Mouse (Mus musculus) kidney, embryonic 15.5 days (tissue): ENCODE data around the gene Tcap. TPM values are rescaled to one million over a fixed set of nuclear protein-coding genes. Genes with fewer than 3 reads are reported as not detected.
"Not testable (repeated sequence)": the region's sequence is repeated elsewhere in the genome, so short reads cannot be mapped to it uniquely, and the experiment has no call there.

Source experiments
- ATAC-seq: fragments of 200-750 bp; cut with Nextera tagmentation; replicated peaks from 2 replicates; pipeline ENCODE4 v1.8.0; 2017; ENCODE audit warnings: moderate TSS enrichment; ENCODE audit not compliant: low FRiP score
- H3K27ac ChIP-seq: fragments of 300-500 bp; sonication (generic); 2 replicates; pipeline ENCODE4 v1.5.1; 2015; ENCODE audit warnings: mild to moderate bottlenecking, inconsistent platforms
- H3K27me3 ChIP-seq: fragments of 300-500 bp; sonication (generic); 2 replicates; pipeline ENCODE4 v1.6.1; 2015; ENCODE audit warnings: inconsistent platforms
- H3K36me3 ChIP-seq: fragments of 300-500 bp; sonication (generic); 2 replicates; pipeline ENCODE4 v1.6.1; 2015; ENCODE audit warnings: inconsistent platforms
- H3K4me1 ChIP-seq: fragments of 300-500 bp; sonication (generic); 2 replicates; pipeline ENCODE4 v1.6.1; 2015; ENCODE audit warnings: inconsistent platforms
- H3K4me2 ChIP-seq: fragments of 300-500 bp; sonication (generic); 2 replicates; pipeline ENCODE4 v1.6.1; 2015; ENCODE audit warnings: moderate library complexity, mild to moderate bottlenecking, inconsistent platforms
- H3K4me3 ChIP-seq: fragments of 300-500 bp; sonication (generic); replicated peaks from 2 replicates; pipeline ENCODE4 v1.5.1; 2015; ENCODE audit warnings: mild to moderate bottlenecking, inconsistent platforms
- H3K9ac ChIP-seq: fragments of 300-500 bp; sonication (generic); 2 replicates; pipeline ENCODE4 v1.6.1; 2015; ENCODE audit warnings: mild to moderate bottlenecking, inconsistent platforms
- H3K9me3 ChIP-seq: fragments of 300-500 bp; sonication (generic); replicated peaks from 2 replicates; pipeline ENCODE4 v1.6.1; 2016; ENCODE audit warnings: inconsistent platforms
- WGBS: fragments of 180-500 bp; shearing (Covaris S2); methylation state at CpG from one replicate; pipeline ENCODE4 v1.1.7; 2015; ENCODE audit warnings: mixed read lengths; 5-methylcytosine and 5-hydroxymethylcytosine counted together
- polyA plus RNA-seq: library from polyadenylated mRNA; unstranded; fragments of >200 nt; fragmentation: Nextera tagmentation; extraction: Ambion mirVana; gene quantifications from 2 replicates; pipeline ENCODE4 v1.2.1, GENCODE M21; 2015

The Tcap gene
- polyA plus RNA-seq, 1 experiment from 2014 or later, result 2.5 TPM

DNA sequence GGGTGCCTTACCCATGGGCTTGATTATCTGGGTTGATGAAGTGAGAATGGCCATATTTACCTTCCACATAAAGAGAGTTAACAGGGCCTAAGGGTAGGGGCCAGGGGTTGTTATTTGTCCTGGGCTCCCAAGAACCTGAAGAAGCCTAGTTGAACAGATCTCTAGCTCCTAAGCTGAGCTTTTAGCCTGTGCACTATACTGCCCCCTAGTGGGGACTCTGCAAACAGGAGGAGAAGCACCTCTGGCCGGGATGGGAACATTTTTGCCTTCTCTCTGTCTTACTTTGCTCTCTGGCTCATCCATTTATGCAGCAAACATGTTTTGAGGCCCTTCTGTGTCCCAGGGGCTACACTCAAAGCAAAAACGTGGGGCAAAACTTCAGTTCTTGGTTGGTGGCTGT lies 11.2 kb upstream of the Tcap start:
- H3K27ac ChIP-seq, result no peak overlapping the region
- no peak for ATAC-seq
- no peak overlapping the region for H3K4me2 ChIP-seq
- 4% methylated on average over 2 of the region's 2 CpGs for WGBS
- peaks cover 12% of the 10 kb centered on the region for H3K4me1 ChIP-seq
- no peaks in the 10 kb centered on the region for H3K27me3 ChIP-seq
- H3K36me3 ChIP-seq, result peaks cover 39% of the 10 kb centered on the region
- H3K4me3 ChIP-seq, result no peak overlapping the region
- H3K9ac ChIP-seq, result no peak overlapping the region
- H3K9me3 ChIP-seq, result no peaks in the 10 kb centered on the region

DNA sequence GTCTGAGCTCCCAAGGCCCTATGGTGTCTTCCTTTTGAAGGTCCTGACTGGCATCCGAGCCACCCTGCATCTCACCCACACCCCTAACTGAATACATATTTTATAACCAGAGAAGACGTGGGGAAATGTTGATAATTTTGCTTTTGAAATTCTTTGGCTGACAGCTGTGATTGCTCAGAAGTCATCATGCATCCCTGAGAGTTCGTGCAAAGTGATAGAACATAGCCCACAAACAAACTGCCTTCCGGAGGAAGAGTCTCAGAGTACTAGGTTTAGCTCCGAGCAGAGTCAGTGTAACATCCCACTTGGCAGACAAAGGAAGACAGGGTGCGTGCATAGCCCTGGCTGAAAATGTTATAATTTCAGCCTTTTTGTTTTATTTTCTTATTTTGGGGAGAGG lies 10.4 kb upstream of the Tcap start:
- WGBS, result 90% methylated on average over 6 of the region's 6 CpGs
- H3K9me3 ChIP-seq, result no peaks in the 10 kb centered on the region
- H3K4me1 ChIP-seq, result peaks cover 9% of the 10 kb centered on the region; the same call in 1 of the 2 replicates
- H3K27ac ChIP-seq, result no peak overlapping the region
- H3K9ac ChIP-seq, result no peak overlapping the region
- no peak for ATAC-seq
- no peak overlapping the region for H3K4me3 ChIP-seq
- no peaks in the 10 kb centered on the region for H3K27me3 ChIP-seq
- no peak overlapping the region for H3K4me2 ChIP-seq
- peaks cover 48% of the 10 kb centered on the region for H3K36me3 ChIP-seq

DNA sequence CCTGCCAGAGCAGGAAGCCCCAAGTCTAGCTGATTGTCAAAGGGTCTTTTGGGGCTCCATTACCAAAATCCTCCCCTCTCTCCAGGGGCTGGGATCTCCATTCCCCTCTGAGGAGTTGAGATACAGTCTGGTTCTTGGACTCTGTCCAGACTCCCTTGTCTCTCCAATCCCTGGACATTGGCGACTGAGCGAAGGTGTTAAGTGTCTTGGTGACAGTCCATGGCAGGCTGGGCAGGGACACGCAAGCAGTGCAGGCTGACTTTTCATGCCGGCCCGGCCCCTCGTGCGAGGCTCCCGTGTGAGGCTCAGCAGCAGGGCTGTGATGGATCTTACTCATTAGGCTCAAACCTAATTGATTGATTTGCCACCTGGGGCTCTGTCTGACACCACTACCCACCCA lies 9.3 kb upstream of the Tcap start:
- Histone ChIP-seq H3K4me2 (no peak overlapping the region), H3K9me3 (no peaks in the 10 kb centered on the region), H3K36me3 (peaks cover 58% of the 10 kb centered on the region), H3K4me1 (peaks cover 9% of the 10 kb centered on the region; the same call in 1 of the 2 replicates), H3K4me3 (no peak overlapping the region), H3K27me3 (no peaks in the 10 kb centered on the region), H3K9ac (no peak overlapping the region), H3K27ac (no peak overlapping the region)
- ATAC-seq, result no peak
- WGBS, result 80% methylated on average over 8 of the region's 8 CpGs

DNA sequence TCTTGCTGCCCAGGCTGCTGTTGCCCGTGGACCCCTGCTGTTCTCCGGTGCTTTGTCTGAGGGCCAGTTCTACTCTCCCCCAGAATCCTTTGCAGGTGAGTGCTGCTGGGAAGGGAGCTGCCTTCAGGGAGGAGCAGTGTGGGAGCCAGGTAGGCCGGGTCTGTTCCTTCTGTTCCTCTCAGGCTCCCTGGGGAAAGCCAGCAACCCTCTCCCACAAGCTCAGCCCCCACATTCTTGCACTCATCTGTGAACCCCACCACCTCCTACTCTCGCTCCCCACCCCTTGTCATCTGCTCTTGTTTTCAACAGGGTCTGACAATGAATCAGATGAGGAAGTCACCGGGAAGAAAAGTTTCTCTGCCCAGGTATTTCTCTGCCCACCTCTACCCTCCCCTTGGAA lies 6.9 kb upstream of the Tcap start:
- H3K36me3 ChIP-seq, result peaks cover 76% of the 10 kb centered on the region
- peaks cover 9% of the 10 kb centered on the region; the same call in 1 of the 2 replicates for H3K4me1 ChIP-seq
- no peak overlapping the region for H3K9ac ChIP-seq
- H3K4me2 ChIP-seq, result no peak overlapping the region
- ATAC-seq, result no peak
- no peak overlapping the region for H3K27ac ChIP-seq
- H3K27me3 ChIP-seq, result no peaks in the 10 kb centered on the region
- 76% methylated on average over 5 of the region's 5 CpGs for WGBS
- no peak overlapping the region for H3K4me3 ChIP-seq
- no peaks in the 10 kb centered on the region for H3K9me3 ChIP-seq

DNA sequence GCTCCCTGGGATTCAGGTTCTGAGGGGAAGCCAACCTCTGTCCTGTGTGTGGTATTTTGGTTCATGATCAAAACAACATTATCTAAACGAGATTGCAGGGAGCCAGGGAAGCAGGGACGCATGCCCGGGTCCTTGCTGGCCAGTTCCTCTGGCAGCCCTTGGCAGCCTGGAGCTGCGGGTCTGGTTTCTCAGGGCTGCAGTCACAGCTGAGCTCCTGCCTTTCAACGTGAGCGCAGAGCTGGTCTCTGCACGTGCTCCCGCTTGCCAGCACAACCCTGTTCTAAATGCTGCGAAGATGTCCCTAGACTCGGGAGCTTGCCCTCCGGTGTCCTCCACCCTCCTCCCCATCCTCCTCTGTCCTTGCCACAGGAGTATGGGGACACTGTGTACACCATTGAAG lies 5.8 kb upstream of the Tcap start:
- Histone ChIP-seq H3K4me3 (no peak overlapping the region), H3K27ac (no peak overlapping the region), H3K4me2 (no peak overlapping the region), H3K9me3 (no peaks in the 10 kb centered on the region), H3K4me1 (0 out of 2 replicates have a peak, but pooled peaks cover 3% of the 10 kb centered on the region), H3K36me3 (peaks cover 76% of the 10 kb centered on the region), H3K27me3 (no peaks in the 10 kb centered on the region), H3K9ac (no peak overlapping the region)
- WGBS, result 84% methylated on average over 11 of the region's 11 CpGs
- ATAC-seq, result no peak

DNA sequence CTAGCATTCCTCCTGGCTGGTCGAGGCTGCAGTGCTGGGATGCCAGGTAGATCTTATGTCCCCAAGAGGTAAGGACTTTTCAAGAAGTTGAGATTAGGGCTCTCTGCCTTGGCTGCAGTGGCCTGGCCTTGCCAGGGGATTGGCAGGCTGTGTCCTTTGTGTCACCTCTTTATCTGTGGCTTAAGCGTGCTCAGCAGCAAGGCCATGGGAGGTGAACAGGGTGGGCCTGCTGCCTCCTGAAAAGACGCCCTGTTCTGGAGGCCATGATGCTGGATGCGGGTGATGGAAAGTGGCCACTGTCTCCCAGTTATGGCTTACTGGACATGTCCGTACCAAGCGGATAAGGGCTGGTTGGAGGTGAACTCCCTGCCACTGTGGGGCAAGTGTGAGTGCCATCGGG lies 4.2 kb upstream of the Tcap start:
- WGBS, result 85% methylated on average over 7 of the region's 7 CpGs
- ATAC-seq, result no peak
- Histone ChIP-seq H3K4me2 (no peak overlapping the region), H3K36me3 (peaks cover 67% of the 10 kb centered on the region), H3K4me3 (no peak overlapping the region), H3K27me3 (peaks cover 12% of the 10 kb centered on the region), H3K9ac (no peak overlapping the region), H3K4me1 (peaks cover 18% of the 10 kb centered on the region), H3K27ac (no peak overlapping the region), H3K9me3 (no peaks in the 10 kb centered on the region)

DNA sequence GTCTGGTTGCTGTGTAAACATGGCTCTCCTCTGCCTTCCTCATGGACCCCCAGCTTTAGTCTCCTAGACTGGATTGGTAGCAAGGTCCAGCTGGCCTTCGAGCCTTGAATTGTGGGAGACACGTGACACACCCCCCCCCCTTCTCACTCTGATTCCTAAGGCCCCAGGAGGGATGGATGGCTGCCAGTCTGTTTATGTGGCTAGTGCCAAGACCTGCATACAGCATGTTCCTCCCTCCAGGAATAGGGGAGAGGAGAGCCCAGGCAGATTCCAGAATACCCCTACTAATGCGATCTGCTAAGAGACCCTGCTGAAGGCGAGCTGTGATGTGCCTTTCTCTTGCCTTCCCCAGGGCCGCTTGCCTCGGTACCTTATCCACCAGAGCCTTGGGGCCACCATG lies 3.5 kb upstream of the Tcap start:
- peaks cover 60% of the 10 kb centered on the region for H3K36me3 ChIP-seq
- no peaks in the 10 kb centered on the region for H3K9me3 ChIP-seq
- WGBS, result 74% methylated on average over 6 of the region's 6 CpGs
- peaks cover 19% of the 10 kb centered on the region for H3K27me3 ChIP-seq
- H3K9ac ChIP-seq, result no peak overlapping the region
- no peak for ATAC-seq
- no peak overlapping the region for H3K4me3 ChIP-seq
- peaks cover 24% of the 10 kb centered on the region for H3K4me1 ChIP-seq
- H3K27ac ChIP-seq, result no peak overlapping the region
- H3K4me2 ChIP-seq, result no peak overlapping the region

DNA sequence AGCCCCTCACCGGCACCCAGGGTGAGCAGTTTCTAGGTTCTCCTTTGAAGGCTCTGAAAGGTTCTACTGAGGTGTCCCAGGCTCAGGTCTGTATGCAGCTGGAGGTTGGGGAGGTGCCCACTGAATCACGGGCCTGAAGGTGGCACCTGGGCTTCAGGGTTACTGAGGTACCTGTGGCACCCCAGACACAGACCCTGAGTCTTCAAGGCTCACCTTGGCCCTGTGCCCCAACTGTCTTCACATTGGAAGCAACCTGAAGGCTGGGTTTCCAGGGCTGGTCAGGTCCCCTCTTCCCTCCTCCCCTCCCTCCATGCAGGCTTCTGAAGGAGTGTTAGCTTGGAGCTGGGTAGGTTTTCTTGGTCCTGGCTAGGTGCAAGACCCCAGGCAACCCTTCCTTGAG lies 2.0 kb upstream of the Tcap start:
- 91% methylated on average over 2 of the region's 2 CpGs for WGBS
- H3K9me3 ChIP-seq, result no peaks in the 10 kb centered on the region
- H3K4me3 ChIP-seq, result no peak overlapping the region
- no peak overlapping the region for H3K27ac ChIP-seq
- H3K9ac ChIP-seq, result no peak overlapping the region
- H3K4me2 ChIP-seq, result no peak overlapping the region
- no peak for ATAC-seq
- peaks cover 34% of the 10 kb centered on the region for H3K27me3 ChIP-seq
- peaks cover 35% of the 10 kb centered on the region for H3K4me1 ChIP-seq
- H3K36me3 ChIP-seq, result peaks cover 44% of the 10 kb centered on the region

DNA sequence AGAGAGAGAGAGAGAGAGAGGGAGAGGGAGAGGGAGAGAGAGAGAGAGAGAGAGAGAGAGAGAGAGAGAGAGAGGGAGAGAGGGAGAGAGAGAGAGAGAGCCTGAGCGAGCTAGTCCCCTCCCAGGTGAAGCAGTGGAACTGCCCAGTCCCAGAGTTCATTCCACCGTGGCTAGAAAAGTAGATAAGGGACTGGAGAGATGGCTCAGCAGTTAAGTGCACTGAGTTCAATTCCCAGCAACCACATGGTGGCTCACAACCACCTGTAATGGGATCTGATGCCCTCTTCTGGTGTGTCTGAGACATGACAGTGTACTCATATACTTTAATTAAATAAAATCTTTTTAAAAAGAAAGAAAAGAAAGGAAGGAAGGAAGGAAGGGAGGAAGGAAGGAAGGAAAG lies 1.2 kb upstream of the Tcap start:
- not testable (repeated sequence) for H3K4me2 ChIP-seq, H3K4me3 ChIP-seq, H3K9ac ChIP-seq, ATAC-seq, H3K27ac ChIP-seq, H3K9me3 ChIP-seq
- H3K4me1 ChIP-seq, result peaks cover 43% of the 10 kb centered on the region
- peaks cover 42% of the 10 kb centered on the region for H3K27me3 ChIP-seq
- 36% methylated on average over 2 of the region's 2 CpGs for WGBS
- H3K36me3 ChIP-seq, result peaks cover 37% of the 10 kb centered on the region

DNA sequence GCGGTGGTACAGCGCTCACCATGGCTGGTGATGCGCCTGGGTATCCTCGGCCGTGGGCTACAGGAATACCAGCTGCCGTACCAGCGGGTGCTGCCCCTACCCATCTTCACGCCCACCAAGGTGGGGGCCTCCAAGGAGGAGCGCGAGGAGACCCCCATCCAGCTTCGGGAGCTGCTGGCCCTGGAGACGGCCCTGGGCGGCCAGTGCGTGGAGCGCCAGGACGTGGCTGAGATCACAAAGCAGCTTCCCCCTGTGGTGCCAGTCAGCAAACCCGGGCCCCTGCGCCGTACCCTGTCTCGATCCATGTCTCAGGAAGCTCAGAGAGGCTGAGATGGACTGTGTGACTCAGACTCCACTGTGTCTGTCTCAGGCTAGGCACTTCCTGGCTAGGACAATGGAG lies 605 bp downstream of the Tcap start:
- Histone ChIP-seq H3K36me3 (peaks cover 19% of the 10 kb centered on the region), H3K9ac (no peak overlapping the region), H3K9me3 (no peaks in the 10 kb centered on the region), H3K4me2 (no peak overlapping the region), H3K27me3 (peaks cover 51% of the 10 kb centered on the region), H3K4me1 (peaks cover 61% of the 10 kb centered on the region), H3K4me3 (no peak overlapping the region), H3K27ac (peak overlapping the region; percentile 69)
- ATAC-seq, result no peak
- WGBS, result 77% methylated on average over 20 of the region's 20 CpGs

DNA sequence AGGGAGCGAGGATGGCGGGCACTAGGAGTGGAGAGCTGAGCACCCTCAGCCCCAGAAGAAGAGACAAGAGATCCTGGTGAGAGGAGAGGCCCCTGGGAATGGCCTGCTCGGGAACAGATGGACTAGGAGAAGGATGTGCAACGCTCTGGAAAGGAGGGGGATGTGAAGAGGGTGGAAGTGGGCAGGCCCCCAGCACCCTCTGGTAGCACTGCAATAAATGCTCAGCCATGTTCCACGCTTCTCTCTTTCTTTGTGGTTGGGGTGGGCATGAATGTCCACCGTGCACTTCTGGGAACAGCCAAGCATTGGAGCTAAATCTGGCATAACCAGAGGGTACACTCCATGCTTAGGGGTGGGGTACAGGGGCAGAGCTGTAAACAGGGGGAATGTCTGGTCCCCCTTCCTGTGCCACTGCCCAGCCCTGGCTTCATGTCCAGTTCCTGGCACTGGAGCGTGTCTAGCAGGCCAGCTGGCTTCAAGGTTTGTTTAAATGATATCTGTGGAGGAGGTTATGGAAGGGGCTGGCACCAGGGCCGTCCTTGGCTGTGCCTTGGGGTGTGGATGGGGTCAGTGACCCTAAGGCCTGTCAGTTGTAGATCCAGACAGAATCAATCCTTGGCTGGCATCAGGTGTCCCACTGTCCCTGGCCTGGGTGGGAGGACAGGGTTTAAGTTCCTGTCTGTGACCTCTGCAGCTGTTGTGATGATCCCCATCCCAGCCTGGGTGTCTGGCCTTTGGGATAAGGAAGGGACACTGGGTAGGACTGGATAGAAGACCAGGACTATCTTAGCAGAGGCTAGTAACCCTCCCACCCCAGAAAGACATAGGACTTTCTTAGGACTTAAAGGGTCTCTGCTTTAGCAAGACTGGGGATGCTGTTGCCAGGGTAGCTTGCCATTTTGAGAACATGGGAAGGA lies 1.4 kb downstream of the Tcap start:
- peak overlapping the region; percentile 69 for H3K27ac ChIP-seq
- H3K27me3 ChIP-seq, result peaks cover 54% of the 10 kb centered on the region
- no peak overlapping the region for H3K9ac ChIP-seq
- H3K4me2 ChIP-seq, result no peak overlapping the region
- ATAC-seq, result peak; percentile 28
- H3K4me1 ChIP-seq, result peaks cover 62% of the 10 kb centered on the region
- no peaks in the 10 kb centered on the region for H3K9me3 ChIP-seq
- no peak overlapping the region for H3K4me3 ChIP-seq
- WGBS, result 45% methylated on average over 8 of the region's 8 CpGs
- peaks cover 11% of the 10 kb centered on the region for H3K36me3 ChIP-seq

DNA sequence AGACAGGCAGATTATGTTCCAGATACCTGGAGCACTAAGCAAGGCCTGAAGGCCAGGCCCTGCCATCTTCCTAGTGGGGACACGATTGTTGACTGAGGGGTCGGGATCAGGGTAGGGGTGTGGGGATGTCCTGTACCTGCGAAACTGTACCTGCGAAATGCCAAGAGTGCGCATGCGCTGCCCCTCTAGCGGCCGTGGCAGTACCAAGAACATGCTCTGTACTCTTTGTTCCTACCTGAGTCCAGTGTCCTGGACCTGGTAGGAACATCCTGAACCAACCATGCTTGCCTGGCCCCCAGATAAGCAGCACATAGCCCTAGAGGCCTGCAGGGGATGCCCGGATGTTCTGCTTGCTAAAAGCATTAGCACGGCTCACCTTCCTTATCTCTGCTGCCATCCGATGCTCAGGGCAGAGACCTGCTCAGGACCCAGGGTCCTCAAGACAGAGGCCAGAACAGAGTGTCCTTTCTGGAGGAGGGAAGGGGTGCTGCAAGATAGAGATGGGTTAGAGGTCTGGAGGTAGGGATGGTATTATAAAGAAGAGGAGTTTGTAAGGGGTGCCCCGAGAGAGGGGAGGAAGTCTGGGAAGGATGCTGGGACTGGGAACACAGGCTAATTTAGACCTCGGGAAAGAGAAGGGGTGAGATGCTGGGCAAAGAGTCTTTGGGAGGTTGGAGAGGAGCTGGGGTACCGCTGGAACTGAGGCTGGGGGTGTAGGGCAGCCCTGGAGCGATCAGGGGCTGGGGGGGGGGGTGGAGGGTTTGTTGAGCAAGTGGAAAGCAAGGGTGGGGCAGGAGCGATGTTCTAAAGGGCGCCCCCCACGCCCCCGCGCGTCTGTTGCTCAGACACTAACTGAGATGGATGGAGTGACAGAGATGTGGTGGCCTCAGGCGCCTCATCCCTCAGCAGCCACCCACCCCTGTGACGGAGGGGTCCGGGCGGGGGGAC lies 2.3 kb downstream of the Tcap start, which contains the start of gene Pnmt:
Pnmt (plus strand) TSS at position 813 of the 948 bp plus-strand sequence.
- Histone ChIP-seq H3K9me3 (no peaks in the 10 kb centered on the region), H3K4me3 (no peak within 1 kb of the TSS), H3K4me2 (peak within 1 kb of the TSS; percentile 20; the same call in 1 of the 2 replicates), H3K27ac (peak within 1 kb of the TSS; percentile 69; the same call in 1 of the 2 replicates), H3K27me3 (peaks cover 62% of the 10 kb centered on the region), H3K9ac (peak within 1 kb of the TSS; percentile 26; the same call in 1 of the 2 replicates), H3K4me1 (peaks cover 62% of the 10 kb centered on the region), H3K36me3 (peaks cover 2% of the 10 kb centered on the region)
- 45% methylated on average over 25 of the region's 25 CpGs for WGBS
- ATAC-seq, result no peak
